Mouse (Mus musculus): Measurements from ENCODE around the gene Xxylt1.
A peak's percentile ranks its signal among the peaks of the same experiment; 100 is the strongest.

Xxylt1 gene

GRCm38 (mm10) chr16:31081125-31081664 lies at the start of gene Xxylt1:
TSS of gene Xxylt1 (minus strand) at chr16:31081432.
- DNase-seq: peak; percentile 93 to 95

- no peak for DNase-seq
These were observed 46.9 kb upstream of the Xxylt1 start for GRCm38 (mm10) chr16:31128116-31128515.

GRCm38 (mm10) chr16:31124991-31125390 lies 43.8 kb upstream of the Xxylt1 start:
- DNase-seq: no peak

- DNase-seq: no peak
These were observed 40.4 kb upstream of the Xxylt1 start for GRCm38 (mm10) chr16:31121612-31122011.

- no peak for DNase-seq
These were observed 32.4 kb upstream of the Xxylt1 start for GRCm38 (mm10) chr16:31113596-31113995.

- no peak for DNase-seq
These were observed 20.1 kb upstream of the Xxylt1 start for GRCm38 (mm10) chr16:31101352-31101751.

- DNase-seq: no peak
These were observed 18.7 kb upstream of the Xxylt1 start for GRCm38 (mm10) chr16:31099906-31100305.

- DNase-seq: no peak
These were observed 12.8 kb upstream of the Xxylt1 start for GRCm38 (mm10) chr16:31094036-31094435.

- no peak for DNase-seq
These were observed 12.0 kb upstream of the Xxylt1 start for GRCm38 (mm10) chr16:31093186-31093585.

GRCm38 (mm10) chr16:31081891-31082290 lies 659 bp upstream of the Xxylt1 start:
- DNase-seq: no peak

GRCm38 (mm10) chr16:31080573-31081051 lies 620 bp downstream of the Xxylt1 start:
- DNase-seq: no peak

GRCm38 (mm10) chr16:31077396-31077795 lies 3.8 kb downstream of the Xxylt1 start:
- no peak for DNase-seq

GRCm38 (mm10) chr16:31076436-31076835 lies 4.8 kb downstream of the Xxylt1 start:
- DNase-seq: no peak

GRCm38 (mm10) chr16:31074324-31074908 lies 6.8 kb downstream of the Xxylt1 start:
- no peak for DNase-seq

GRCm38 (mm10) chr16:31071731-31072130 lies 9.5 kb downstream of the Xxylt1 start:
- no peak for DNase-seq

GRCm38 (mm10) chr16:31070358-31071133 lies 10.7 kb downstream of the Xxylt1 start:
- peak; percentile 75 to 80 for DNase-seq

GRCm38 (mm10) chr16:31069211-31070166 lies 11.7 kb downstream of the Xxylt1 start:
- no peak for DNase-seq

- no peak for DNase-seq
These were observed 13.0 kb downstream of the Xxylt1 start for GRCm38 (mm10) chr16:31068280-31068679.

- peak; percentile 17 to 41 for DNase-seq
These were observed 14.7 kb downstream of the Xxylt1 start for GRCm38 (mm10) chr16:31066344-31067098.

- no peak for DNase-seq
These were observed 16.4 kb downstream of the Xxylt1 start for GRCm38 (mm10) chr16:31064782-31065181.

GRCm38 (mm10) chr16:31062918-31063317 lies 18.3 kb downstream of the Xxylt1 start:
- DNase-seq: no peak

Measured in thymus, postnatal 36 days (tissue).